Mouse (Mus musculus): ENCODE measurements around the gene Adam10.

The Adam10 gene

DNA sequence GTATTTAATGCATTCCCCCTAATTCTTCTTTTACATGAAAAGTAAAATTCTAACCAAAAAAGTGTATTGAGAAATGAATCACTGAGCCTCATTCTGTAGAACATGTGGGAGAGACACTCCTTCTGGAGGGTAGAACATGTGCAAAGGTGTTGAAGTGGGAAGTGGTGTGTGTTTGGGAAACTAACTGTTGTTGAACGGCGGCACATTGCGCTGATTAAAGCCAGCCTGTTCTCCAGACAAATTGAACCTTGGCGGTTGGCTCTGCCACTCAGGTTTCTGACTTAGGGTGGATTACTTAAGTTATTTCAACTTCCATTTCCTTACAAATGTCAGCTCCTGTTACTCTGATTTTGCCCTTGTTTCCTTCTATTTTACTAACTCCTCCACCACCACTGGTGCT is 5.1 kb upstream of the Adam10 start:
- no peak for DNase-seq (ENCODE audit: low spot score)

DNA sequence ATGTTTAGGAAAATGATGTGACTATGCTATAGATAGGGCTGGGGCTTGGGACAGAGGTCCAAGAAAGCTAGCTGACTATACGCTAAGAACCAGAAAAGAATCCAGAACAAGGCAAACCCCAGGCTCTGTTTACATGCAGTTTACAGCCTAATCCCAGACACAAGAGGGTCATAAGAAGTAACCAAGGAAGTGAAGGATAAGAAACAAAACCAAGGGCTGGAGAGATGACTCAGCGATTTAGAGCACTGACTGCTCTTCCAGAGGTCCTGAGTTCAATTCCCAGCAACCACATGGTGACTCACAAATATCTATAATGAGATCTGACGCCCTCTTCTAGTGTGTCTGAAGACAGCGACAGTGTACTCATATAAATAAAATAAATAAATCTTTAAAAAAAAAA is 3.7 kb upstream of the Adam10 start:
- no peak for DNase-seq (ENCODE audit: low spot score)

DNA sequence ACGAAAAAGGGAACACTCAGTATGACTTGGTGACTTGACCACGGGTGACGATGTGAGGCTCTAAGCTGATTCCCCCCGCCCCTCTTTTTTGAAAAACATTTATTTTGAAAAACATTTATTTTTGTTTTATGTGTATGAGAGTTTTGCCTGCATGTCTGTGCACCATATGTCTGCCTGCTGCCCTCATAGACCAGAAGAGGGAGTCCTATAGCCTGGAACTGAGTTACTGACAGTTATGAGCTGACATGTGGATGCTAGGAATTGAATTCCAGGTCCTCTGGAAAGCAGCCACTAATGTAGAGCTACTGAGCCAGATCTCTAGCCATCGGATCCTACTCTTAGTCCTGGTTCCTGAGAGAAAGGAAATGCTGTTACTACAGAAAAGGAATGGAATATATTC is 2.8 kb upstream of the Adam10 start:
- DNase-seq (ENCODE audit: low spot score), result no peak

DNA sequence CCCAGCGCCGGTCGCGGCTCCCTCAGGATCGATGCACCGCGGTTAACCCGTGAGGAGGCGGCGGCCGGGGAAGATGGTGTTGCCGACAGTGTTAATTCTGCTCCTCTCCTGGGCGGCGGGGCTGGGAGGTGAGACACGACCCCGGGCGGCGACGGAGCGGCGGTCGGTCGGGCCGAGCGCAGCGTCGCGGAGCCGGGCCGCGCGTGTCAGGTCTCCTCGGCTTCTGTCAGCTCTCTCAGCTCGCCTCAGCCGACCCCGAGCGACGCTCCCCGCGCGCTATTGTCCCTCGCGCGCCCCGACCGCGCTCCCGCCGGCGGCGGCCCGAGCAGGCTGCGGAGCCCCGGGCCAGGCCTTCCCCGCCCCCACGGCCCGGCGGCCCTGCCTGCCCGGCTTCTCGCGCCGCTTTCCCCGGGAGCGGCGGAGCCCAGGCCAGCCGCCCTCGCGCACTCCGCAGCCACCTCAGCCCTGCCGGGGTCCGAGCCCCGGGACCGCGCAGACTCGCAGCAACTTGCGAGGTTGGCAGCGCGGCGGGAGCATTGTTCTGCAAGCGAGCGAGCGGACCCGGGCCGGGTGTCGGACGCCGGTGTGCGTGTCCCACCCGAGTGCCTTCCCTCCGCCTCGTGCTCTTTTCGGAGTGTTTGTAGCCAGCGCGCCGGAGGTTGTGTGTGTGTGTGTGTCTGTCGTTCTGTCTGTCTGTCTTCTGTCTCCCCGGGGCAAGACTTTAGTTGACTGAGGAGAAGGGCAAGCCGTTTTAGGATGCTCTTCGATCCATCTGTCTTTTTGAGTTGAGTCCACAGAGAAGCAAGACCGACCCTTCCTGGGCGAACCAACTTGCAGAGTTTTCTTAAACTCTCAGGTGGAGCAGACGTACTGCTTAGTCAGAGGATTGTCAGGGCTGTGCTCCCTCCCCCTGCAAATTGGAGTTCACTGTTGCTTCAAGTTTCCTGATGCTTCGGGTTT is 615 bp downstream of the Adam10 start:
- peak; percentile 38 for DNase-seq (ENCODE audit: low spot score)

DNA sequence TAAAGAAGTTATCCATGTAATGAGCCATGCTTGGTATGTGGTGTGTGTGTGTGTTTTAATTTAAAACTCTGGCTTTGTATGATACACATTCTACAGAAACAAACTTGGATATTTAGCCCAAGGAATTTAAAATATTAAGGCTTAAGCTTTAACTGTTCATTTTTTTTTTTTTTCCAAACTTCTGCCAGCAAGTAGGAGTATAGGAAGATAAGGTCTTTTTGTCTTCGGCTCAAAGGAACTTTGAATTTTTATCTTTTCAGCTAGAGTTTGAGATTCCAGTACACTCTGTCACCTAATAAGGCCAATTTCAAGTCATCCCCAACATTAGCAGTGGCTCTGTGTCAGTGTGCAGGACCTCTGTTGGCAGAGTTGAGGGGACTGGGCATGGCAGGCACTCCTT is 3.4 kb downstream of the Adam10 start:
- DNase-seq (ENCODE audit: low spot score), result no peak

DNA sequence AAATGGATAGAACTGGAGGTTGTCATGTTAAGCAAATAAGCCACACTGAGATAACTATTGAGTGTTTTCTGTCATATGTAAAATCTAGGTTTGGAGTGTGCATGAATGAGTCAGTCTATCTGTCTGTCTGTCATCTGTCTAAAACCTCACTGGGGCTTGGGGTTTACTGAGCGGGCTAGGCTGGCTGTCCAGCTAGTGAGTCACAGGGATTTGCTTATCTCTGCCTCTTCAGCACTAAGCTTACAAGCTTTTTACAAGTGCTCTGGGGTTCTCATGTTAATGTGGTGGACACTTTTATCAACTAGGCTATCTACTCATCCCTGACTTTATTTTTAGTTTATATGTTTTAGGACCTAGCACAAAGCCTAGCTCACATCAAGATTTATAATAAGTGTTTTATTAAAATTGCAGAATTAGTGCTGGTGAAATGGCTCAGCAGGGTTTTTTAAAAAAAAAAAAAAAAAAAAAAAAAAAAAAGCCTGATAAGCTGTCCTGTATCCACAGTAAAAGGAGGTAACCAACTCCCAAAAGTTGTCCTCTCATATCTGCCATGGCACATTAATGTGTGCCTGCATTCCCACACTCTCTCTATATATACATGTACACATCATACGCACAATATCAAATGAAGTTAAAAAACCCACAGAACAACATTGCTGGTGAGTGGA is 9.6 kb downstream of the Adam10 start:
- no peak for DNase-seq (ENCODE audit: low spot score)

DNA sequence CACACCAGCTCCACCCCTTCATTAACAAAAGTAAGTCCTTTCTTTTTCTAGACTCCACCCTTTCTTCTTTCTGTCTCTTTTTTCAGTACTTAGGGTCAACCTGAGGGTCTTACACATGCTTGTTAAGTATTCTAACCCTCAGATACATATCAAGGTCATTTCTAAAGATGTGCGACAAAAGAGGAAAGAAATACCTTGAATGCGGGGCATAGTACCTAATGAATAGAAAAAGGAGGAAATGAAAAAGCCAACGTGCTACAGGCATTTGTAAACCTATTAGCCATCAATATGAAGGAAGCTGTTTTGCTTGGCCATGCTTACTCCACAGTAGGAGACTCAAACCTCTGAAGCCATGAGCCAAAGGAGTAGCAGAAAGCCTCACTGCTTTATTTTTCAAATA is 11.1 kb downstream of the Adam10 start:
- DNase-seq (ENCODE audit: low spot score), result no peak

DNA sequence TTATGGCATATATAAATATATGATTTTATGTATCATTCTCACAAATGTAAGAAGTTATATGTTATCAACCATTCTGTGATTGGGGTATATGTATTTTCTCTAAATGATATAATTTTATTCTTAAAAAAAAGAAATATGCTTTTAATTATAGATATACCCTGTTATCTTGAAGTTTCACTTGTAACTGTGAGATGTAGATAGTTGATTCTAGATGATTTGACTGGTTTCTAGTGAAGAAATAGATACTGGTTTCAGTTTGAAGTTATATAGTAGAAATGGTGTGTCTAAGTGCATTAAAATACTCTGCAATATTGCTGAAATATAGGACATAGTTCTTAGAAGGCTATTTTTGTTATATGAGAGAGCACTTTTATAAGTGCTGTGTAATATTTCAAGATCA is 11.8 kb downstream of the Adam10 start:
- no peak for DNase-seq (ENCODE audit: low spot score)

DNA sequence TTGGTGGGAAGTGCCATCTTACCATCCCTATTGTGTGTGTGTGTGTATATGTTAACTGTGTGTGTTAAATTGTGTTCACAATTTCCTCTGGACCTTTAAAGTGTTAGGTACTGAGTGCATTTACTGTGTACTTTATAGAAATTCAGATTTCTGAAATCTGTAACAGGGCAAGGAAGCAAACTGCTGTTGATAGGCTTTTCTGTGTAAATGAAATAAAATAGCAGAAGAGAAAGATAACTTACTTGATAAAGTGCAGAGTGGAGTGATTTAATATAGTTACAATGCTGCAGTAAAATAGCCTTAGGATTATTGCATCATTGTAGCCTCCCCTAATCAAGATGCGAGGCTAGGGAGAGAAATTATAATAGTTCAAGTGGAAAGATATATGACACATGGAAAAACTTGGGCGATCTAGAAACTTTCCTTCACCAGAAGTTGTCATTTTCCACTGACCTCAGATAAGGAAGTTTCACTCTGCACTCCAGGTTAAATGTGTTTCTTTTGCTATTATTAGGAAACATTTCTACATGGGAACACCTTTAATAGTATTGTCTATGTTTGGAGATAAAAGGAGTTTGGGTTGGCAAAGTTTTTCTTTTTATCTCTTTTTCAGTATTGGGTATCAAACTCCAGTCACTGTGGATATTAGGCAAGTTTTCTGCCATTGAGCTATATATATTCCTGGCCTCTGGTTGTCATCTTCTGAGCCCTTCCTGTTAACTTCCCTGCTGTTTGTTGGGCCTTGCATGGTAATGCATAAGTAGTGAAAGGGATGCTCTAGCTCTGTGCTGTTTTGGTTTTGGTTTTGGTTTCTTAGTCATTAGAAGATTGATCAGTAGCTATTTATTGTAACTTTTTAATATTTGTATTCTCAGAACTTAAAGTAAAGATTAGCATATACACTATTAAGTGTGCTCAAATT is 13.2 kb downstream of the Adam10 start:
- DNase-seq (ENCODE audit: low spot score), result no peak

DNA sequence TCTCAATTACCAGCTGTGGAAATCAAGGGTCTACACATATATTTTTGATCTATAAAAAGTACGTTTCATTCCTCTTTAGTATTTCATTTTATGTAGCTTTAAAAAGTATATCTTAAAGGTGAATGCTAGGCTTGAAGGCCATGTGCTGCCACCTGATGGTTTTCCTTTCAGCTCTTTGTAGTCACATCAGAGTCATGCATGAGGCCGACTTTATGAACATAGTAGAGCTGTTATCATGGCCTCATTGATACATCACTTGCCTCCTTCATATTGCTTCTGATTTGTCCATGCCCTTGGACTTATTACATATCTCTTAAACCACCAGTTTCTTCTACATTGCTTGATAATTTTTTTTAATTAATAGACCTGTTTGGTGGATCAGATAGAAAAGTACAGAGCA is 16.9 kb downstream of the Adam10 start:
- DNase-seq (ENCODE audit: low spot score), result no peak

DNA sequence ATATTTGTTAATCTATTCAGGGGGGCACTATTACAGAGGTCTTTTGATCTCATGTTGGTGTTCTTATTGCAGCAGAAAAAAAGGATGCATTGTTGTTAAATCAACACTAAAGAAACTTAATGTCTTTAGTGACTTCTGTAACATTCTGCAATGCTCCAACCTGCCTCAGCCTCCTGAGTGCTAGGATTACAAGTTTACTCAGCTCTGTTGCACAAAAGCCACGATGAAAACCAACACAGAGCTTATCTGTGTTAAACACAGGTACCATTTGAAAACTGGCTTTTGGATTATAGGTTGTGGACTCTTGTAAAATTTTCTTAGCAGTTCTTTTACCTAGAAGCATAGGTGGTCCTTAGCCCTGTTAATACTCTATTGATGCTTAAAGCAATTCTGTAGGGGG is 19.3 kb downstream of the Adam10 start:
- no peak for DNase-seq (ENCODE audit: low spot score)

DNA sequence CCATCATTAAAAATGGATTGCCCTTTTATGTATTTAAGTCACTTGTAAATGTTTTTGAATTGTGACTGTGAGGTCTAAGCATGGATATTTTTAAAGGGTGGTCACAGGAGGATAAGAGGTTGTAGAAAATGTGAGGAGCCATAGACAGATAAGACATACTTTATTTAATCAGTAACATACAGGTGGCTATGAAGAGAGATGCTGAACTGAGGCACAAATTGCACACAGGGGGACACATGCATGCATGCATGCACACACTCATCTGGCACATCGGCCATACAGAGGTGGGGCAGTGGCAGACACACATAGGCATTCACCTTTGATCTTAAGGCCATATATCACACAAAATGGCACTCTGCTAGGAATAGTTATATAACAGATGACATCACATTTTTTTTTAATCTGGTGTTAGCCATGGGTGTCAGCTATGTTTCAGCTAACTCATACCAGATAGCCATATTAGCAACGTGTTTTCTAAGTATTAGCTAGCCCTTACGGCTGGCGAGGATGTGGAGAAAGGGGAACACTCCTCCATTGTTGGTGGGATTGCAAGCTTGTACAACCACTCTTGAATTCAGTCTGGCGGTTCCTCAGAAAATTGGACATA is 24.9 kb downstream of the Adam10 start:
- DNase-seq (ENCODE audit: low spot score), result no peak

DNA sequence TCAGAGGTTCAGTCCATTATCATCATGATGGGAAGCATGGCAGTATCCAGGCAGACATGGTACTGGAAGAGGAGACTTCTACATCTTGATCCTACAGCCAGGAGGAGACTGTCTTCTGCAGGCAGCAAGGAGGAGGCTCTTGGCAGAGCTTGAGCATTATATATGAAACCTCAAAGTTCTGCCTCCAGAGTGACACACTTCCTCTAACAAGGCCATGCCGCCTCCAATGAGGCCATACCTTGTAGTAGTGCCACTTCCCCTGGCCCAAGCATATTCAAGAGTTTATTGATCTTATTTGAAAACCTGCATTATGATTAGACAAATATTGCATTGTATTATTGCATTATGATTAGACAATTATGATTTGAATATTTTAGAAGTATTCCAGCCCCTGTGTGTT is 27.6 kb downstream of the Adam10 start:
- DNase-seq (ENCODE audit: low spot score), result no peak

DNA sequence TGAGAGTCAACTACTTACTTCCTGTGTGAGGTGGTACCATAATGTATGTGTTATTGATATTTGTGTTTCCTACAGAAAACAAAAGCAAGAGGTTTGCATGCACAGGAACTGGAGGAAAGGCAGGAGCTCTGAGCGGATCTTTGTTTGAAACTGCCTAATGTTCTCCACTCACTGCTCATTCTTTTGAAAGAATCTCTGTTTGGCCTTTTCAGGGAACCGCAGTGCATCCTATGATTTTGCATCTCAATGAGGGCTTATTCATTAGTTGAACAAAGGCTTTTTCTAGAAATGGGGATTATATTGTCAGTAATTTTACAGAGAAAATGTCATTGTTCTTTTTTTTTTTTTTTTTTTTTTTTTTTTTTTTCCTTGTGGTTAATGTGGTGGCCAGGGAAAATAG is 50.7 kb downstream of the Adam10 start:
- DNase-seq (ENCODE audit: low spot score), result peak; percentile 28

DNA sequence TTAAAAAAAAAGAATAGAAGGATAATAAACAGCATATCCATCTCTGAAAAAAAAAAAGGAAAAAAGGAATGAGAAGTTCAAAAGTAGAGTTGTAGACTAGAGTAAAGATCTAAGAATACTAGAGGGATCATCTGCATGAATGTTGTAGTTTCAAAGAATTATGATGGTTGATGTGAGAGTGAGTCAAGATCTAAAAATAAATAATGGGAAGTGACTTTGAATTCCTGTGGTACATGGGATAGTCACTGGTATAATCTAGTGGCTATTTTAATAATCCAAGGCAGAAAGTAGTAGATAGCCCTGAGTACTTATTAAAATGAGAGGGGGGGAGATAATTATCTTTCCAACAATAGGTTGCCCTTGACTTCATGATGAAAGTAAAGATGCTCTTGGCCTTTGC is 52.3 kb downstream of the Adam10 start:
- no peak for DNase-seq (ENCODE audit: low spot score)

DNA sequence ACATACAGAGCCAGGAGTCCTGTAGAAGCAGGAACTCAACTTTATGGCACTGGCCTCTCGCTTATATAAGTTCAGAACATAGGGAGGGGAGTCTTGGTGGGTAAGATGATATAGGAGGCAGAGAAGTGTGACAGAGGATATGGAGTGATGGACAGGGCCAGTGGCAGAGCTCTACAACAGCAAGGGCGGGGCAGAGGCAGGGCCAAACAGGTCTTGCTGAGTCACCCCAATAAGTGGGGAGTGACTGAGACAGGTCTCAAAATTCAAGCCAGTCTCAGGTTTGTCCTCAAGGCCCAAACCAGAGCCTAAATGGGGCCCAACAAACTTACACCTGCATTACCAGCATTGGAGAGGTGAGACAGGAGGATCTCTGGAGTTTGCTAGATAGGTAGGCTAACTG is 54.4 kb downstream of the Adam10 start:
- DNase-seq (ENCODE audit: low spot score), result no peak

DNA sequence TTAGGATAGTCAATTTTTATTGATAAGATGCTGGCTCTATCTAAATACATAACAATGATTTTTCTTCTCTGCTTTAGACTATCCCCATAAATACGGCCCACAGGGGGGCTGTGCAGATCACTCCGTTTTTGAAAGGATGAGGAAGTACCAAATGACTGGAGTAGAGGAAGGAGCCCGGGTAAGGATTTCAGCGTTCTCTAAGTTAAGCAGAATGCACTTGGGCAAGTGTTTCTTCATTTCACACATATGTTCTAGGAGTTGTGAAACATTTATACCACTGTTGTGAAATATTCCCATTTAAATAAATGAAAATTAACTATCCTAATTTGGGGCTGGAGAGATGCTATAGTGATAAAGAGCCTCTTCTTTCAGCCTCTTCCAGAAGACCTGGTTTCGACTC is 61.2 kb downstream of the Adam10 start:
- no peak for DNase-seq (ENCODE audit: low spot score)

DNA sequence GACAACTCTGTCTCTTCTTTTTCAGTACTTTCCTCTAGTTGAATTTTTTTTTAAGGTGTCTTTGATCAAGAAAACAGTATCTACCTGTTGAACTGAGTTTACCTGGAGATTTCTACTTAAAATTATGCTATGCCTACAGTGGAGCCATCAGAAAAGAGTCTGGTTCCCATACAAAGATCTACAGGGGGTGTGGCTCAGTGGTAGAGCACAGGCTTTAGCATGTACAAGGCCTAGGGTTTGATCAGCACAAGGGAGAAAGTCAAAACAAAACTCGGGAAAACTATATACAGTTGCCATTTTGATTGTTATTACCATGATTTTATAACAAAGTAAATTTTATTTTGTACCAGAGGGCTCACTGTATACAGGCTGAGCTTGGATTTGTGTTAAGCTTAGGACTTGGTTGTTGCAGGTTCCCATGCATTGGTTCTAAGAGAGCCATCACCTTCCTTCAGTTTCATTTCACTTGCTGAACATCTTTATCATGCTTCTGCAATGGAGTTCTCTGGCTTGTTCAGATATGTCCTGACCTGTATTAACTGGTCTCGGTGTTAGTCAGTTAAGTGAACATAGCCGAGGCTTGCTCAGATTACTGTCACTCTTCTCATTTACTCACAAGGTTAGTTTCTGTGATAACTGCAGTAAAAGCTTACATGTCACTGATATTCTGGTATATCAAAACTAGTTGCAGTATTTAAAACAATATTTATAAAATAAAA is 72.9 kb downstream of the Adam10 start:
- no peak for DNase-seq (ENCODE audit: low spot score)

DNA sequence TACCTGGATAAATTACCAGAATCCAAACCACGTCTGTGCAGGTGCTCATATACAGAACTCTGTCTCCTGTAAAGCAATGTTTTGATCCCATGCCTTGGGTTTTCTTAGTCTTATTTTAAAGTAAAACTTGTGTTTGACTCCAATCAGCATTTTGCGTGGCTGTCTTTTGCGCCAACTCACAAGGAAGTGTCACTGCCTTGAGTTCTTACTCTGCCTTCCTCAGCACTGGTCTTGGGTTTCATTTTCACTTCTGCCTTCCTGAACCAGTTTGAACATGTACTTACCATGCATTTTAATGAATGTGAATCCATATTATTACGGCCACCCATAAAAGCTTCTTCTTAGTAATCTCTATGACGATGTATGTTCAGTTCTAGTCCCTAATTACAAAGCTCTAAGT is 82.2 kb downstream of the Adam10 start:
- no peak for DNase-seq (ENCODE audit: low spot score)

DNA sequence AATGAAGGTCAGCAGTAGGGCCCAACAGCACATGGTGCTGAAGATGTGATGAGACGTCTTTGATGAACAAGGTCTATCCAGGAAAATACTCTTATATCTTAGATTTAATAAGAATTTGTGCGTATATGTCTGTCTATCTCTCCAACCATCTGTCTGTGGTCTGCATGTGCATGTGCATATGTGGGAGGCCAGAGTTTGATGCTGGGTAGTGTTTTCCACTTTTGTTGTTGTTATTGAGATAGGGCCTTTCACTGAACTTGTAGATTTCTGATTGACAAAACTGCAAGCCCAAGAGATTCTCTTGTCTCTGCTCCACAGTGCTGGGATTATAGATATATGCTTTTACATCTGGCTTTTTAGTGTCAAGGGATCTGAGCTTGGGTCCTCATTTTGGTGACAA is 96.7 kb downstream of the Adam10 start:
- no peak for DNase-seq (ENCODE audit: low spot score)

DNA sequence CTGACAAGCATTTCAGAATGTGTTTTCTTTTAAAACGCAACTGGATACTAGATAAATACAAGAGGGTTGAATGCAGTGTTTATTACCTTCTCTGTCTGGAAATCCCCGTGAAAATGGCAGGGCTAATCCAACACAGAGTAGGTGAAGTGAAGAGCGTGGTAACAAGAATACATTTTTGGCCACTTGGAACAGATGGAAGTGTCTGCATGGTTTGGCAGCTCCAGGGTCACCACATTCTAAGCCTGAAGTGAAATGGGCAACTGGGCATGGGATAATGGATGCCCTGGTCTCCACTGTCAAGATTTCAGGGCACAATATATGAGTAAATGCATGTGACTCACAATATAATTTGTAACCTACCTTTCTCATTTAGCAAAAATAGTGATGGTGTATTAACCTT is 103.4 kb downstream of the Adam10 start:
- no peak for DNase-seq (ENCODE audit: low spot score)
